Mouse (Mus musculus) G1E (cell line): ENCODE data around the gene Slc20a1.

Experiments
- CTCF ChIP-seq: IDR thresholded peaks from 2 replicates; pipeline ENCODE4 v1.5.1; 2012; ENCODE audit warnings: low read depth, low read length, inconsistent platforms, mixed read lengths
- GATA1 ChIP-seq: IDR thresholded peaks from 2 replicates; pipeline ENCODE4 v1.6.1; 2012; ENCODE audit warnings: borderline replicate concordance, low read length, inconsistent platforms, mixed read lengths
- GATA2 ChIP-seq: IDR thresholded peaks from 2 replicates; pipeline ENCODE4 v1.6.1; 2012; ENCODE audit warnings: low read depth, low read length, inconsistent platforms, borderline replicate concordance
- POLR2AphosphoS5 ChIP-seq: IDR thresholded peaks from 2 replicates; pipeline ENCODE4 v1.6.1; 2012; ENCODE audit warnings: low read depth, low read length, inconsistent platforms; ENCODE audit not compliant: insufficient replicate concordance
- TAL1 ChIP-seq: conservative IDR thresholded peaks from 2 replicates; pipeline ENCODE4 v1.6.1; 2012; ENCODE audit warnings: low read depth, low read length, inconsistent platforms, mixed read lengths

DNA sequence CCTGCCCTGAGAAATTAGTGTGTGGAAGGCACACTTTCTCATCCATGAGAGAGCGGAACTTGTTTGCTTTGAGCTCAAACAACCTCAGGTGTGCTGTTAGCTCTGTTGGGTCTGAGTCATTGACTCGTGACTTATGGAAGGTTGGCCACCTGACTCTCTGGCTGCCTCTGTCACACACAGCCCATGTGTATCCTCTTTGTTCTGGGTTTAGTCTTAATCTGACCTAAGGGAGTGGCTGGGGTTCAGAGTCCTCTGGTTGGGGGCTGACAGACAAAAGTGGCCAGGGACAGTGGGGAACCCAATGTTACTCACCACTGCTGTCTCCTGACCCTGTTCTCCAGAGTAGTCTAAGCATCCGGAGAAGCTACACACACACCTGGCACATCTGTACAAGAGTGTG is 59.5 kb downstream of the Slc20a1 start:
- TF ChIP-seq POLR2AphosphoS5 (no peak), CTCF (no peak), GATA1 (no peak), TAL1 (no peak), GATA2 (no peak)
